Mouse (Mus musculus): Measurements from ENCODE around the gene 4930447F04Rik.

The 4930447F04Rik gene

GRCm38 (mm10) chrX:66304124-66304523, at the start of gene 4930447F04Rik:
Gene 4930447F04Rik (minus strand): TSS chrX:66304224.
- no peak for DNase-seq (ENCODE audit: low read depth)

Data from naive thymus-derived CD4-positive, alpha-beta T cell, adult 2 months (primary cell).